Mouse (Mus musculus): ENCODE data around the gene Med31. TPM values are rescaled to one million over a fixed set of nuclear protein-coding genes. Genes with fewer than 3 reads are reported as not detected.
"Not testable (repeated sequence)": the region's sequence is repeated elsewhere in the genome, so short reads cannot be mapped to it uniquely, and the experiment has no call there.

Gene Med31
- polyA plus RNA-seq, 1 experiment from 2014 or later = 50.9 TPM

DNA sequence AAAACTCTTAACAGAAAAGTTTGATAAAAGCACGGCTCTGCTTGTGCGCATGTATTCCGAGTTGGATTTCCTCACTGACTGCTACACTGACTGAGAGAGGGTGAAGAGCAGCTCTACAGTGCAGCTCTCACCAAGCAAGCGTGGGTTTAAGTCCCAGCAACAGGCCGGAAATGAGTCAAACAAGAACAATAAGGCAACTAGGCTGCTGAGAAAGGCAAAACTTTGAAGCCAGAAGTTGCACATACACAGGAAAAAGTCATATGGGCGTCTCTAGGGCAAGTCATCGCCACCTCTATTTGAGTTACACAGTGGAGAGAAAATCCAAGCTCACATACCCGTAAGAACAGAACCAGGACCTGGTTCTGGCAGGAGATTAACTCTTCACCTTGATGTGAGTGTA, 18.9 kb downstream of the Med31 start:
- Histone ChIP-seq H3K27ac (replicated peaks) (peak overlapping the region; percentile 36; the same call in 1 of the 2 replicates), H3K4me1 (no peaks in the 10 kb centered on the region), H3K36me3 (peaks cover 26% of the 10 kb centered on the region), H3K4me3 (replicated peaks) (no peak overlapping the region), H3K9ac (0 out of 2 replicates have a peak overlapping the region, but pooled peaks have one; percentile 5), H3K9me3 (replicated peaks) (no peaks in the 10 kb centered on the region), H3K4me2 (replicated peaks) (no peak overlapping the region), H3K27me3 (no peaks in the 10 kb centered on the region)
- no peak for ATAC-seq (ENCODE audit: insufficient number of reproducible peaks, low FRiP score, low TSS enrichment, low read depth)
- 84% methylated on average over 8 of the region's 8 CpGs for WGBS

DNA sequence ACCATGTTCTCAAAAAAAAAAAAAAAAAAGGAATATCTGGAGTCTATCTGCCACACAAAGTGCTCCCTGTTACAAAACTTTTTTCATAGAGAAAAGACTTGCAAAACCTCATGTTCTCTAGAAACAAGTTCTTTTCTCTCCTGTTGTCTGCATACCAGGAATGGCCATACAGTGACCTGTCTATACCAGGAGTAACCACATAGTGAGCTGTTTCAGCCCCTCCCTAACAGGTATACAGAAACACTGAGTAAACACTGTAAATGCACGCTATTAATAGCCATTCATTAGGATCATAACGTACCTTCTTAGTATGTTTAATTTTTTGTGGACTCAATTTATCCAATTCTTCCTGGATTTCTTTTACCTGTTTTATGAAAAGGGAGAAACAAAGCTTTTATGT, 21.1 kb downstream of the Med31 start:
- H3K36me3 ChIP-seq = peaks cover 33% of the 10 kb centered on the region
- H3K4me3 ChIP-seq (replicated peaks) = no peak overlapping the region
- no peak overlapping the region for H3K9ac ChIP-seq
- no peaks in the 10 kb centered on the region for H3K4me1 ChIP-seq
- H3K27me3 ChIP-seq = no peaks in the 10 kb centered on the region
- H3K27ac ChIP-seq (replicated peaks) = no peak overlapping the region
- H3K4me2 ChIP-seq (replicated peaks) = no peak overlapping the region
- no peak for ATAC-seq (ENCODE audit: insufficient number of reproducible peaks, low FRiP score, low TSS enrichment, low read depth)
- 91% methylated on average over 2 of the region's 2 CpGs for WGBS
- H3K9me3 ChIP-seq (replicated peaks) = no peaks in the 10 kb centered on the region

- no peaks in the 10 kb centered on the region for H3K4me1 ChIP-seq
- H3K4me2 ChIP-seq (replicated peaks) = no peak overlapping the region
- peaks cover 36% of the 10 kb centered on the region for H3K36me3 ChIP-seq
- no peak overlapping the region for H3K9ac ChIP-seq
- no peaks in the 10 kb centered on the region for H3K27me3 ChIP-seq
- no peak overlapping the region for H3K4me3 ChIP-seq (replicated peaks)
- 83% methylated on average over 1 of the region's 1 CpGs for WGBS
- H3K27ac ChIP-seq (replicated peaks) = no peak overlapping the region
- ATAC-seq (ENCODE audit: insufficient number of reproducible peaks, low FRiP score, low TSS enrichment, low read depth) = no peak
- H3K9me3 ChIP-seq (replicated peaks) = no peaks in the 10 kb centered on the region
Observed at GRCm38 (mm10) chr11:72190857-72191256, 24.5 kb downstream of the Med31 start.

DNA sequence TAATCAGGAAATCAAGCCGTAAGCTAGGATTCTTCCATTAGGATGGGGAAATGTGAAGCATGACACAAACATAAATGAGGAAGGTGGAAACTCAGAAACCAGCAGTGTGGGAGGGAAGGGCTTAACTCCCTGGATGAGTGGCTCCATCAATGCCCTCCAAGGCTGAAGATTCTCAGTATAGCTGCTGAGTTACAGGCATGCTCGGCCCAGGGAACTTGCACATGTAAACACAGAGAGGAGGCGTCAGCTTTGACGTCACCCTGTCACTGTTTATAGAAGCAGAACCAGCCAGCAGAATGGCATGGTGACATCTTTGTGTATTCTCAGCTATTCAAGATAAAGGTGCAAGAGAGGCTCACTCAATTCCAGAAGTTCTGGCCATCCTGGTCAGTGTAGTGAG, 31.1 kb downstream of the Med31 start:
- no peaks in the 10 kb centered on the region for H3K27me3 ChIP-seq
- no peaks in the 10 kb centered on the region for H3K9me3 ChIP-seq (replicated peaks)
- peaks cover 43% of the 10 kb centered on the region for H3K36me3 ChIP-seq
- 84% methylated on average over 4 of the region's 4 CpGs for WGBS
- ATAC-seq (ENCODE audit: insufficient number of reproducible peaks, low FRiP score, low TSS enrichment, low read depth) = no peak
- H3K4me3 ChIP-seq (replicated peaks) = no peak overlapping the region
- H3K9ac ChIP-seq = no peak overlapping the region
- H3K27ac ChIP-seq (replicated peaks) = no peak overlapping the region
- no peak overlapping the region for H3K4me2 ChIP-seq (replicated peaks)
- no peaks in the 10 kb centered on the region for H3K4me1 ChIP-seq

DNA sequence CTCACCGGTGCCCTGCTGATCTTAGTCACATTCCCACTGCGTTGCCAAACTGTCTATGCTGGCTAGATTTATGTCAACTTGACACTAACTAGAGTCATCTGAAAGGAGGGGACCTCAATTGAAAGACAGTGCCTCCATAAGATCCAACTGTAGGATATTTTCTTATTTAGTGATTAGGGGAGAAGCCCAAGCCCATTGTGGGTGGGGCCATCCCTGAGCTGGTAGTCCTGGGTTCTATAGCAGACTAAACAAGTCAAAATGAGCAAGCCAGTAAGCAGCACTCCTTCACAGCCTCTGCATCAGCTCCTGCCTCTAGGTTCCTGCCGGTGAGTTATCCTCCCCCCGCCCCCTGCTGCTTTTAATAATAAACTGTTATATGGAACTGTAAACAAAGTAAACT, 34.3 kb downstream of the Med31 start:
- 91% methylated on average over 4 of the region's 4 CpGs for WGBS
- H3K27me3 ChIP-seq = no peaks in the 10 kb centered on the region
- H3K9me3 ChIP-seq (replicated peaks) = no peaks in the 10 kb centered on the region
- no peak overlapping the region for H3K9ac ChIP-seq
- no peak for ATAC-seq (ENCODE audit: insufficient number of reproducible peaks, low FRiP score, low TSS enrichment, low read depth)
- no peak overlapping the region for H3K4me2 ChIP-seq (replicated peaks)
- no peak overlapping the region for H3K4me3 ChIP-seq (replicated peaks)
- peaks cover 51% of the 10 kb centered on the region for H3K36me3 ChIP-seq
- H3K4me1 ChIP-seq = no peaks in the 10 kb centered on the region
- no peak overlapping the region for H3K27ac ChIP-seq (replicated peaks)

- peaks cover 53% of the 10 kb centered on the region for H3K36me3 ChIP-seq
- H3K4me1 ChIP-seq = no peaks in the 10 kb centered on the region
- no peak overlapping the region for H3K4me2 ChIP-seq (replicated peaks)
Observed at GRCm38 (mm10) chr11:72180556-72180955, 34.8 kb downstream of the Med31 start.

GRCm38 (mm10) chr11:72176553-72176952, 38.8 kb downstream of the Med31 start:
- H3K4me2 ChIP-seq (replicated peaks) = no peak overlapping the region
- no peak for ATAC-seq (ENCODE audit: insufficient number of reproducible peaks, low FRiP score, low TSS enrichment, low read depth)
- H3K4me1 ChIP-seq = no peaks in the 10 kb centered on the region
- peaks cover 77% of the 10 kb centered on the region for H3K36me3 ChIP-seq
- no peak overlapping the region for H3K9ac ChIP-seq
- H3K4me3 ChIP-seq (replicated peaks) = no peak overlapping the region
- H3K27me3 ChIP-seq = no peaks in the 10 kb centered on the region
- 60% methylated on average over 3 of the region's 3 CpGs for WGBS
- no peak overlapping the region for H3K27ac ChIP-seq (replicated peaks)
- H3K9me3 ChIP-seq (replicated peaks) = no peaks in the 10 kb centered on the region

More at GRCm38 (mm10) chr11:72180556-72180955, 34.8 kb downstream of the Med31 start:
- Histone ChIP-seq H3K27ac (replicated peaks) (no peak overlapping the region), H3K9me3 (replicated peaks) (no peaks in the 10 kb centered on the region), H3K9ac (no peak overlapping the region), H3K4me3 (replicated peaks) (no peak overlapping the region), H3K27me3 (no peaks in the 10 kb centered on the region)
- 84% methylated on average over 5 of the region's 5 CpGs for WGBS
- ATAC-seq (ENCODE audit: insufficient number of reproducible peaks, low FRiP score, low TSS enrichment, low read depth) = no peak

DNA sequence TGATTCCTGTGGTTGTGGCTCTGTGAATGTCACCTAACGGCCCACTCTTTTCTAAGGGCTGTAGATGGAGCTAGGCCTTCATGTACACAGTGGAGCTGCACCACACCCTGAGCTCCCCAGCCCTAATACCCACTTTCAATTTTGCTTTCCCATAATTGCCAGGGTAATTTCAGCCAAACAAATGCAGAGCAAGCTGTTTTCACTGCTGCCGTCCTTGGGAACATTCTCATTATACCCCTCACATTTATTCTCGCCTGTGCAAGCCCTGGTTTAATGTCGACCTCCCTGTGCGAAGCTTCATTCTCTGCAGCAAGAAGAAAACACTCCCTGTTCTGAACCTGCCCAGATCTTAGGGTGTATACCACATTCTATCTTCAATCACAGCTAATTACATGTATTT, 39.4 kb downstream of the Med31 start:
- Histone ChIP-seq H3K36me3 (peaks cover 71% of the 10 kb centered on the region), H3K27me3 (no peaks in the 10 kb centered on the region), H3K9me3 (replicated peaks) (no peaks in the 10 kb centered on the region), H3K9ac (no peak overlapping the region), H3K4me3 (replicated peaks) (no peak overlapping the region), H3K27ac (replicated peaks) (no peak overlapping the region), H3K4me2 (replicated peaks) (no peak overlapping the region), H3K4me1 (no peaks in the 10 kb centered on the region)
- WGBS = 83% methylated on average over 5 of the region's 5 CpGs
- ATAC-seq (ENCODE audit: insufficient number of reproducible peaks, low FRiP score, low TSS enrichment, low read depth) = no peak

- Histone ChIP-seq H3K4me2 (replicated peaks) (no peak overlapping the region), H3K36me3 (peaks cover 68% of the 10 kb centered on the region), H3K9me3 (replicated peaks) (no peaks in the 10 kb centered on the region), H3K4me1 (no peaks in the 10 kb centered on the region), H3K27ac (replicated peaks) (no peak overlapping the region), H3K9ac (no peak overlapping the region), H3K27me3 (no peaks in the 10 kb centered on the region), H3K4me3 (replicated peaks) (no peak overlapping the region)
- 93% methylated on average over 6 of the region's 6 CpGs for WGBS
- ATAC-seq (ENCODE audit: insufficient number of reproducible peaks, low FRiP score, low TSS enrichment, low read depth) = no peak
Observed at GRCm38 (mm10) chr11:72174721-72175120, 40.7 kb downstream of the Med31 start.

DNA sequence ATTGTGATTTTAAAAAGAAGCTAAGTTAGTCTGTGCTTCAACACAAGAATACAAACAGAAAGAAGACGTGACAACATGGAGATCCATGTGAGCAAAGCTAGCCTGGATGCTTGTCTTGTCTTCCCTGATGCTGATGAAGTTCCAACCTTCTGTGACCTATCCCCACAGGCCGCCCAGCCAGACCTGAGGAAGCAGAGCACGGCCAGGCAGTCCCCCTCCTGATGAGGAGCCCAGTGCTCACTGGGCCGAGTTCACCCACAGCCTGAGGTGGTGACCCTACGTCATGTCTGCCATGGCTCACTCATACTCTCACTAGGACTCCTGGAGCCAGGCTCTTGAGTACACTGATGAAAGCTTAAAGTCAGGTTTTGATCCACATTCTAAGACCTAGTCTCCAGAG, 41.9 kb downstream of the Med31 start:
- H3K36me3 ChIP-seq = peaks cover 71% of the 10 kb centered on the region
- WGBS = 87% methylated on average over 5 of the region's 5 CpGs

DNA sequence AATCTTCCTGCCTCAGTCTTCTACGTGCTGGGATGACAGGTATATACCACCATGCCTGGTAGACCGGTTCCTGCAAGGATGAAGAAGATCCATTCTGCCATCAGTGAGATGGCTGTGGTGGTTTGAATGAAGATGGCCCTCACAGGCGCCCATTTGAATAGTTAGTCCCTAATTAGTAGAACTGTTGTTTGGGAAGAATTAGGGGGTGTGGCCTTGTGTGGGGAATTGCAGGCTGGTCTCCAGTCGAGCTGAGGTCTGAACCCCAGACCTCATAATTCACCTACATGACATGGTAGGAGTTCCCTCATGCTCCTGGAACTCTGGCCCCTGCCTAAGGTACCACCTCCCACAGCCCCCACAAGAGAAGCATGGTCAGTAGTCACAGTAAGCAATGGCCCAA, 43.5 kb downstream of the Med31 start:
- H3K36me3 ChIP-seq = peaks cover 69% of the 10 kb centered on the region
- WGBS = 88% methylated on average over 4 of the region's 4 CpGs
- not testable (repeated sequence) for H3K9me3 ChIP-seq (replicated peaks); H3K9ac ChIP-seq; H3K4me3 ChIP-seq (replicated peaks); H3K27me3 ChIP-seq; H3K27ac ChIP-seq (replicated peaks); H3K4me2 ChIP-seq (replicated peaks); H3K4me1 ChIP-seq; ATAC-seq (ENCODE audit: insufficient number of reproducible peaks, low FRiP score, low TSS enrichment, low read depth)

More for the DNA sequence above, 41.9 kb downstream of the Med31 start:
- Histone ChIP-seq H3K9ac (no peak overlapping the region), H3K4me3 (replicated peaks) (no peak overlapping the region), H3K27ac (replicated peaks) (no peak overlapping the region), H3K27me3 (no peaks in the 10 kb centered on the region), H3K4me2 (replicated peaks) (no peak overlapping the region), H3K4me1 (no peaks in the 10 kb centered on the region), H3K9me3 (replicated peaks) (no peaks in the 10 kb centered on the region)
- ATAC-seq (ENCODE audit: insufficient number of reproducible peaks, low FRiP score, low TSS enrichment, low read depth) = no peak

GRCm38 (mm10) chr11:72169871-72170270, 45.5 kb downstream of the Med31 start:
- H3K9me3 ChIP-seq (replicated peaks) = no peaks in the 10 kb centered on the region
- no peak overlapping the region for H3K4me3 ChIP-seq (replicated peaks)
- H3K4me1 ChIP-seq = no peaks in the 10 kb centered on the region
- no peak overlapping the region for H3K9ac ChIP-seq
- H3K36me3 ChIP-seq = peaks cover 71% of the 10 kb centered on the region
- 79% methylated on average over 4 of the region's 4 CpGs for WGBS
- H3K27ac ChIP-seq (replicated peaks) = no peak overlapping the region
- no peaks in the 10 kb centered on the region for H3K27me3 ChIP-seq
- H3K4me2 ChIP-seq (replicated peaks) = no peak overlapping the region
- no peak for ATAC-seq (ENCODE audit: insufficient number of reproducible peaks, low FRiP score, low TSS enrichment, low read depth)

Measured in embryonic facial prominence, embryonic 15.5 days (tissue).